Mouse (Mus musculus): Measurements from ENCODE around the gene Apoc2.
"Not testable (repeated sequence)": the region's sequence is repeated elsewhere in the genome, so short reads cannot be mapped to it uniquely, and the experiment has no call there.

The Apoc2 gene

GRCm38 (mm10) chr7:19698907-19699826 lies 21.4 kb upstream of the Apoc2 start, which contains the start of gene Apoe:
Gene Apoe, minus strand, starts transcription at chr7:19699188.
- DNase-seq (ENCODE audit: low spot score), result no peak

GRCm38 (mm10) chr7:19697949-19698906 lies 20.5 kb upstream of the Apoc2 start:
- no peak for DNase-seq (ENCODE audit: low spot score)

- DNase-seq (ENCODE audit: low spot score), result no peak
These were observed 18.7 kb upstream of the Apoc2 start for GRCm38 (mm10) chr7:19696336-19696873.

GRCm38 (mm10) chr7:19695881-19696280 lies 18.1 kb upstream of the Apoc2 start:
- DNase-seq (ENCODE audit: low spot score), result no peak

- DNase-seq (ENCODE audit: low spot score), result no peak
These were observed 17.5 kb upstream of the Apoc2 start for GRCm38 (mm10) chr7:19695213-19695594.

GRCm38 (mm10) chr7:19694336-19695212 lies 16.8 kb upstream of the Apoc2 start:
- peak; percentile 57 for DNase-seq (ENCODE audit: low spot score)

GRCm38 (mm10) chr7:19693421-19693820 lies 15.7 kb upstream of the Apoc2 start:
- peak; percentile 84 for DNase-seq (ENCODE audit: low spot score)

GRCm38 (mm10) chr7:19691873-19692865 lies 14.4 kb upstream of the Apoc2 start, which contains the start of gene Apoc1:
Gene Apoc1, minus strand, starts transcription at chr7:19692660.
- DNase-seq (ENCODE audit: low spot score), result peak; percentile 49

- DNase-seq (ENCODE audit: low spot score), result peak; percentile 78
These were observed 13.7 kb upstream of the Apoc2 start for GRCm38 (mm10) chr7:19691434-19691833.

GRCm38 (mm10) chr7:19690845-19691244 lies 13.1 kb upstream of the Apoc2 start:
- DNase-seq (ENCODE audit: low spot score), result no peak

- DNase-seq (ENCODE audit: low spot score), result no peak
These were observed 10.9 kb upstream of the Apoc2 start for GRCm38 (mm10) chr7:19688611-19689010.

- no peak for DNase-seq (ENCODE audit: low spot score)
These were observed 10.4 kb upstream of the Apoc2 start for GRCm38 (mm10) chr7:19688101-19688500.

GRCm38 (mm10) chr7:19686927-19687583 lies 9.3 kb upstream of the Apoc2 start:
- DNase-seq (ENCODE audit: low spot score), result not testable (repeated sequence)

- DNase-seq (ENCODE audit: low spot score), result no peak
These were observed 8.8 kb upstream of the Apoc2 start for GRCm38 (mm10) chr7:19686521-19686920.

- no peak for DNase-seq (ENCODE audit: low spot score)
These were observed 7.6 kb upstream of the Apoc2 start for GRCm38 (mm10) chr7:19685374-19685773.

GRCm38 (mm10) chr7:19683771-19684201 lies 6.0 kb upstream of the Apoc2 start:
- peak; percentile 57 for DNase-seq (ENCODE audit: low spot score)

GRCm38 (mm10) chr7:19682979-19683378 lies 5.2 kb upstream of the Apoc2 start:
- no peak for DNase-seq (ENCODE audit: low spot score)

- no peak for DNase-seq (ENCODE audit: low spot score)
These were observed 3.5 kb upstream of the Apoc2 start, which contains the start of the genes Gm44805 and Apoc4 for GRCm38 (mm10) chr7:19681202-19681694. Gene Gm44805, minus strand, starts transcription at chr7:19681423. Gene Apoc4, minus strand, starts transcription at chr7:19681479.

- no peak for DNase-seq (ENCODE audit: low spot score)
These were observed 3.0 kb upstream of the Apoc2 start for GRCm38 (mm10) chr7:19680702-19681101.
